Mouse (Mus musculus) midbrain, postnatal 0 days (tissue): ENCODE results near the gene Mogat2. TPM values are rescaled to one million over a fixed set of nuclear protein-coding genes. Genes with fewer than 3 reads are reported as not detected.

Experiments
- ATAC-seq: fragments of 200-750 bp; cut with Nextera tagmentation; 2 replicates; pipeline ENCODE4 v1.8.0; 2017; ENCODE audit warnings: moderate number of reproducible peaks, mild to moderate bottlenecking, moderate TSS enrichment, moderate library complexity; ENCODE audit not compliant: low FRiP score
- DNase-seq: peaks from one replicate; pipeline ENCODE4 v3.0.0-alpha.2; 2015; ENCODE audit warnings: low spot score
- H3K27ac ChIP-seq: fragments of 300-500 bp; sonication (generic); 2 replicates; pipeline ENCODE4 v1.5.1; 2014; ENCODE audit warnings: low read depth, mild to moderate bottlenecking, low read length, mixed read lengths
- H3K27me3 ChIP-seq: fragments of 300-500 bp; sonication (generic); 2 replicates; pipeline ENCODE4 v1.6.1; 2014; ENCODE audit warnings: low read length, control low read depth, mixed read lengths; ENCODE audit not compliant: insufficient read depth
- H3K36me3 ChIP-seq: fragments of 300-500 bp; sonication (generic); 2 replicates; pipeline ENCODE4 v1.6.1; 2014; ENCODE audit warnings: low read length, control low read depth, mixed read lengths; ENCODE audit not compliant: insufficient read depth
- H3K4me1 ChIP-seq: fragments of 300-500 bp; sonication (generic); 2 replicates; pipeline ENCODE4 v1.6.1; 2014; ENCODE audit warnings: mild to moderate bottlenecking, control low read depth, antibody characterized with exemption, low read length, mixed read lengths; ENCODE audit not compliant: insufficient read depth
- H3K4me2 ChIP-seq: fragments of 300-500 bp; sonication (generic); 2 replicates; pipeline ENCODE4 v1.6.1; 2014; ENCODE audit warnings: low read depth, mild to moderate bottlenecking, low read length, mixed read lengths; ENCODE audit not compliant: poor library complexity, severe bottlenecking
- H3K4me3 ChIP-seq: fragments of 300-500 bp; sonication (generic); 2 replicates; pipeline ENCODE4 v1.5.1; 2014; ENCODE audit warnings: low read depth, mild to moderate bottlenecking, low read length, moderate library complexity
- H3K9ac ChIP-seq: fragments of 300-500 bp; sonication (generic); replicated peaks from 2 replicates; pipeline ENCODE4 v1.6.1; 2014; ENCODE audit warnings: mild to moderate bottlenecking, low read length, moderate library complexity, mixed read lengths; ENCODE audit not compliant: poor library complexity, severe bottlenecking
- H3K9me3 ChIP-seq: fragments of 300-500 bp; sonication (generic); 2 replicates; pipeline ENCODE4 v1.6.1; 2016; ENCODE audit warnings: low read length, control low read depth
- CTCF ChIP-seq: IDR thresholded peaks from 2 replicates; pipeline ENCODE4 v1.5.1; 2016; ENCODE audit warnings: antibody characterized with exemption, mild to moderate bottlenecking
- WGBS: fragments of 180-500 bp; shearing (Covaris S2); extraction: QIAGEN DNeasy Blood & Tissue Kit; methylation state at CpG from one replicate; pipeline ENCODE4 v1.1.7; 2014; 5-methylcytosine and 5-hydroxymethylcytosine counted together
- polyA plus RNA-seq: library from polyadenylated mRNA; unstranded; fragments of >200 nt; fragmentation: Nextera tagmentation; extraction: Ambion mirVana; gene quantifications from 2 replicates; pipeline ENCODE4 v1.2.1, GENCODE M21; 2015
- total RNA-seq: library from RNA; depleted of rRNA; stranded (reverse); fragments of >200 nt; gene quantifications from 2 replicates; pipeline ENCODE4 v1.2.3, GENCODE M21; 2014

Gene Mogat2
- total and polyA plus RNA-seq, 2 experiments from 2014 or later = 0.38 TPM; not detected in 1

DNA sequence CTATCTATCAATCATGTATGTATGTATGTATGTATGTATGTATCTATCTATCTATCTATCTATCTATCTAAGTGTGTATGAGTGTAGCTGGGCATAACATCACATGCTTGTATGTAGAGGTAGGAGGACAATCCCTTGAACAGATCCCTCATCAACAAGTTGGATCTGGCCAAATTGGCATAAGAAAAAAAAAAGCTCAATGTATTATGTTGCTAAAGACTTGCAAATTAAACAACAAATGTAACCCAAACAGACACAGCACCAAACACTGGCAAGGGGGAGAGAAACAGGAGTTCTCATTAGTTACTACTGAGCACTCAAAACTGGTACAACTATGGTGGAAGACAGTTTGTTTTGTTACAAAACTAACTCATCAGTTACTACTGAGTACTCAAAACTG is 26.2 kb upstream of the Mogat2 start:
- TF ChIP-seq CTCF = no peak

DNA sequence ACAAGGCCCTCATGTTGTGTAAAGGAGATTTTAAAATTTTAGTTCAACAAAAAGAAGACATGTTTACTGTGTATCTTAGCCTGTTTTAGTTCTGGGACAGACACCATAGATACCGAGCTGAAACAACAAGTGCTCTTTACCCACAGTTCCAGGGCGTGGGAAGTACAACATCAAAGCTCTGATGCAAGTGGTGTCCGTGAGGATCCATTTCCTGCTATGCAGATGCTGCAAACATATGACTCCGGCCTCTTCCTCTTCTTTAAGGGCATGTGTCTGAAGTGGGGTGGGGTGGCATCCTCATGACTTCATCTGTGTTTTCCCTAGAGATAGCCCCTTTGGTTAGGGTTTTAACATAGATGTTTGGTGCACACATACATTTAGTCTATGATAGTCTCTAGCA is 25.1 kb upstream of the Mogat2 start:
- WGBS = 72% methylated on average over 4 of the region's 4 CpGs
- Histone ChIP-seq H3K36me3 (no peaks in the 10 kb centered on the region), H3K27ac (no peak overlapping the region), H3K4me2 (no peak overlapping the region), H3K27me3 (no peaks in the 10 kb centered on the region), H3K9ac (no peak overlapping the region), H3K4me1 (no peaks in the 10 kb centered on the region), H3K9me3 (no peaks in the 10 kb centered on the region), H3K4me3 (no peak overlapping the region)
- TF ChIP-seq CTCF = no peak
- ATAC-seq (no peak), DNase-seq (no peak)

More for the DNA sequence above, 26.2 kb upstream of the Mogat2 start:
- H3K9ac ChIP-seq = no peak overlapping the region
- no peak overlapping the region for H3K4me3 ChIP-seq
- ATAC-seq (no peak), DNase-seq (no peak)
- H3K4me1 ChIP-seq = no peaks in the 10 kb centered on the region
- no peak overlapping the region for H3K27ac ChIP-seq
- no peaks in the 10 kb centered on the region for H3K9me3 ChIP-seq
- H3K4me2 ChIP-seq = no peak overlapping the region
- H3K27me3 ChIP-seq = no peaks in the 10 kb centered on the region
- H3K36me3 ChIP-seq = no peaks in the 10 kb centered on the region

DNA sequence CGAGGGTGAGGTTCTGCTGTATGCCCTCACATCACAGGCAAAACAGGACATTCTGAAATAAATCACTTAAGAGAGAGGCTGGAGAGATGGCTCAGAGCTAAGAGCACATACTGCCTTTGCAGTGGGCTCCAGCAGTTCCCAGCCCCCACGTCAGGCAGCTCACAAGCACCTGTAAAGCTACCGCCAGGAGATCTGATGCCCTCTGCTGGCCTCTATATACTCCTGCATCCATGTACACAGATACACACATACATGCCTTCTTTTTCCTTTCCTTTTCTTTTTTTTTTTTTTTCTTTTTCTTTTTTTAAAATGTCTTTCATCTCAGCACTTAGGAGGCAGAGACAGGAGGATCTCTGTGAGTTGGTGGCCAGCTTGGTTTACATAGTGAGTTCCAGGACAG is 23.5 kb upstream of the Mogat2 start:
- Histone ChIP-seq H3K4me3 (no peak overlapping the region), H3K27me3 (no peaks in the 10 kb centered on the region), H3K4me2 (no peak overlapping the region), H3K4me1 (no peaks in the 10 kb centered on the region), H3K36me3 (no peaks in the 10 kb centered on the region), H3K9ac (no peak overlapping the region), H3K9me3 (no peaks in the 10 kb centered on the region), H3K27ac (no peak overlapping the region)
- WGBS = 44% methylated on average over 3 of the region's 3 CpGs
- DNase-seq (no peak), ATAC-seq (no peak)
- TF ChIP-seq CTCF = peak; percentile 45

DNA sequence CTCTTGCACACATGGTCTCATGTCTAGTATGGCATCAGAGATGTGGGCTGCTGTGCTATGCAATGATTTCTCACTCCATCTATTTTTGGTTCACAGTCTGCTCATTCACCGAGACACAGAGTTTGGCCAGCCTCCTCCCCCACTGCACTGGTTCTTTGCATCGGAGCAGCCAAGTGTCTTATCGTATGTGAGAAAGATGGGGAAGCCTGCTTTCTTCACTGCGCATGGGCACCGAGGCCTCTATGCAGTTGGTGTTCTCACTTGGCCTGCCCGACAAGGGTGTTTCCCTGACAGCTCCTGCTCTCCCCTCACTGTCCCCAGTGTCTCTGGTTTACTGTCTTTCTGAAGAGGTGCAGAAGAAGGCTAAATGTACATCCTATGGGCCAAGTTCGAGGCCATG is 16.6 kb upstream of the Mogat2 start:
- DNase-seq = no peak
- 89% methylated on average over 7 of the region's 7 CpGs for WGBS

DNA sequence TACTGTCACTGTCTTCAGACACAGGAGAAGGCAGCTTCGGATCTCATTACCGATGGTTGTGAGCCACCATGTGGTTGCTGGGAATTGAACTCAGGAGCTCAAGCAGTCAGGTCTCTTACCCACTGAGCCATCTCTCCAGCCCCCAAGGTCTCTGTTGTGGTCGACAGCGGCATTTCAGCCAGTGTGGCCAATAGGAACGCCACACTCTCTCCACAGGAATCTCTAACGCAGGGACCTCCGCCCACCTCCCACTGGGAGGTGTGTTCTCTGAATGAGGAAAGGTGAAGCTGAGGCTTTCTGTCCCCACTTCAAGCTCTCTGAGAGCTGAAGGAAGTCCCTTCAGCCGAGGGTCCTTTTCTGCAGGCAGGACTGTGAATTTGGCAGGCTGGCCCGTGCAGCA is 12.0 kb upstream of the Mogat2 start:
- 39% methylated on average over 9 of the region's 9 CpGs for WGBS
- H3K4me2 ChIP-seq = no peak overlapping the region
- no peak for ATAC-seq

More for the DNA sequence above, 16.6 kb upstream of the Mogat2 start:
- Histone ChIP-seq H3K36me3 (no peaks in the 10 kb centered on the region), H3K4me3 (no peak overlapping the region), H3K4me2 (no peak overlapping the region), H3K27ac (no peak overlapping the region), H3K4me1 (no peaks in the 10 kb centered on the region), H3K9me3 (no peaks in the 10 kb centered on the region), H3K27me3 (no peaks in the 10 kb centered on the region), H3K9ac (no peak overlapping the region)
- no peak for TF ChIP-seq CTCF
- no peak for ATAC-seq

DNA sequence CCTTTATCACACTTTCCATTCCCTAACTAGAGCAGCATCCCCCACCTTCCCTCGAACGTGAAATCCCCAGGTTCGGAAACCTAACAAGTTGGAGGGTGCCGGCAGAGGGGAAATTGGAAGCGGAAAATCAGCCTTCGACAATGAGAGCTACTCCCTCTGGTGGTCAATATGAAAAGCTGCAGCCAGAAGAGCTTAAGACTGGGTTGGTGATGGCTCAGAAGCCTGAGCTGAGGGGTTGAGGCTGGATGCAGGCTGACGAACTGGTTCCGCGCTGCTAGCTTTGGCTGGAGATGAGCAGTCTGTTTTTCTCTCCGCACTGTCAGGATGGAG is 11.1 kb upstream of the Mogat2 start:
- H3K27me3 ChIP-seq = no peaks in the 10 kb centered on the region
- 3% methylated on average over 10 of the region's 10 CpGs for WGBS
- H3K27ac ChIP-seq = no peak overlapping the region
- H3K36me3 ChIP-seq = no peaks in the 10 kb centered on the region
- H3K4me1 ChIP-seq = no peaks in the 10 kb centered on the region
- H3K4me3 ChIP-seq = peak overlapping the region; percentile 40
- H3K9ac ChIP-seq = no peak overlapping the region
- H3K9me3 ChIP-seq = no peaks in the 10 kb centered on the region
- peak overlapping the region; percentile 61 for H3K4me2 ChIP-seq
- peak; percentile 92 for DNase-seq
- TF ChIP-seq CTCF = peak; percentile 95
- peak; percentile 65 for ATAC-seq

More for the DNA sequence above, 12.0 kb upstream of the Mogat2 start:
- Histone ChIP-seq H3K9me3 (no peaks in the 10 kb centered on the region), H3K27ac (no peak overlapping the region), H3K27me3 (no peaks in the 10 kb centered on the region), H3K4me3 (no peak overlapping the region), H3K4me1 (no peaks in the 10 kb centered on the region), H3K36me3 (no peaks in the 10 kb centered on the region), H3K9ac (no peak overlapping the region)
- TF ChIP-seq CTCF = no peak
- DNase-seq = no peak
